8 mouse cellular contexts compared by ENCODE assay signal in the genomic region with DNA sequence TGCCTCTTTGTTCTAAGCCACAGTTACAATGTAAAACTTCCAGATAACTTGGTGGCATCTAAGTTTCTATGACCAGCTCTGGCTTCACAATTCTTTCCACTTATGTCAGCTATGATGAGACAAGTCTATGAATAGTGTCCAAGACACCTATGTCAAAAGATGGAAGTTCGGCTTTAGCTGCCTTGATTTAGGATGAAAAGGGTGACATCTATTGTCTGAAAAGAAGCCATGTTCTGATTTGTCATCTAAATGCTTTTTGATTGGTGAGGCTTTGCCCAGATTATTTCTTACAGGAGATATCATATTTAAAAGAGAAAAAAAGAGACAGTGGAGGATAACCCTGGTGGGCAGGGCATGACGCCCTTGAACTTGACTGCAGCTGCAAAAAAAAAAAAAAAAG.
"Had no signal": no experiment of that assay in that cellular context is flagged by ENCODE, and none has a peak within 500 bp of the region (broad histone marks: within the 10 kb centered on the region; RNA-seq: fewer than 3 reads in every experiment).

No protein-coding gene starts in this region.

- H3K27ac ChIP-seq: limb, embryonic 15.5 days; liver, embryonic 12.5 days; midbrain, embryonic 10.5 days; neural tube, embryonic 13.5 days had no signal

- DNase-seq: right cerebral cortex, postnatal 4 days; spleen, adult 18-20 months; thymus, adult 18-20 months; thymus, postnatal 14 days had no signal

- H3K36me3 ChIP-seq: limb, embryonic 15.5 days; liver, embryonic 12.5 days; midbrain, embryonic 10.5 days; neural tube, embryonic 13.5 days had no signal

- H3K4me2 ChIP-seq: limb, embryonic 15.5 days; liver, embryonic 12.5 days; neural tube, embryonic 13.5 days had no signal

- H3K4me1 ChIP-seq: liver, embryonic 12.5 days; midbrain, embryonic 10.5 days; neural tube, embryonic 13.5 days had no signal

- H3K27me3 ChIP-seq: limb, embryonic 15.5 days; liver, embryonic 12.5 days; neural tube, embryonic 13.5 days had no signal

- H3K9me3 ChIP-seq: limb, embryonic 15.5 days; liver, embryonic 12.5 days; midbrain, embryonic 10.5 days; neural tube, embryonic 13.5 days had no signal

- H3K9ac ChIP-seq: limb, embryonic 15.5 days; liver, embryonic 12.5 days; neural tube, embryonic 13.5 days had no signal

- H3K4me3 ChIP-seq: limb, embryonic 15.5 days; liver, embryonic 12.5 days; midbrain, embryonic 10.5 days; neural tube, embryonic 13.5 days had no signal

- ATAC-seq: liver, embryonic 12.5 days had no signal
